8 mouse cellular contexts compared by ENCODE assay signal in genomic region chr17:35235614-35236389, GRCm38 (mm10). TPM values are rescaled to one million over a fixed set of nuclear protein-coding genes. Genes with fewer than 3 reads are reported as not detected.
DNase-seq lines count a peak whose midpoint lies in the region; ATAC-seq and TF ChIP-seq lines count a peak whose summit lies in the region.

Nfkbil1 (minus strand) TSS chr17:35235792.

- POLR2A ChIA-PET in Patski (lab: Charles Lee): no interaction called here

- peak; percentile 49 for ATAC-seq in Patski
- peak; percentile 78 for ATAC-seq in hindbrain, embryonic 13.5 days (ENCODE audit: low FRiP score)

- CTCF ChIA-PET in Patski (lab: Charles Lee): interaction anchor here (1.8 to 20.7 kb wide), 2 partner anchors 57 to 65 kb away, joined by 5 to 239 read pairs; partner anchors contain the start of gene Aif1

- peak within 1 kb of the TSS; percentile 93 for H3K4me2 ChIP-seq in hindbrain, embryonic 13.5 days

- WGBS in hindbrain, embryonic 13.5 days: under 1% methylated on average over 35 of the region's 35 CpGs

- no peaks in the 10 kb centered on the region for H3K9me3 ChIP-seq in hindbrain, embryonic 13.5 days

- in situ Hi-C loops in Patski (cut with MboI; ENCODE audit: low pct_unique_long_range_greater_than_20kb): loop anchor here (10.0 kb wide), 1 partner anchor 221 kb away; the partner anchor contains the start of gene Vwa7

- H3K4me3 ChIP-seq in hindbrain, embryonic 13.5 days: peak within 1 kb of the TSS; percentile 58

- peak; percentile 83 for DNase-seq in Patski (ENCODE audit: low read depth, low spot score)
- peak; percentile 91 to 92 for DNase-seq in cerebellum, postnatal 14 days
- DNase-seq in frontal cortex, postnatal 14 days (ENCODE audit: low spot score in 2 of 2): peak; percentile 85 to 90
- DNase-seq in layer of hippocampus, postnatal 25 days (ENCODE audit: extremely low spot score in 1 of 2, low spot score in 1 of 2): peak; percentile 70 to 73
- DNase-seq in lung, postnatal 25 days (ENCODE audit: low spot score): peak; percentile 96
- DNase-seq in retina, embryonic 14.5 days (ENCODE audit: low spot score): peak; percentile 95
- DNase-seq in thymus, postnatal 4 days: peak; percentile 84

- no peaks in the 10 kb centered on the region for H3K27me3 ChIP-seq in Patski
- no peaks in the 10 kb centered on the region for H3K27me3 ChIP-seq in hindbrain, embryonic 13.5 days

- H3K4me1 ChIP-seq in hindbrain, embryonic 13.5 days (replicated peaks): peaks cover 63% of the 10 kb centered on the region

- peaks cover 12% of the 10 kb centered on the region for H3K36me3 ChIP-seq in hindbrain, embryonic 13.5 days

- H3K27ac ChIP-seq in hindbrain, embryonic 13.5 days: peak within 1 kb of the TSS; percentile 96

- H3K9ac ChIP-seq in hindbrain, embryonic 13.5 days: peak within 1 kb of the TSS; percentile 91

- TF ChIP-seq CTCF in Patski (IDR thresholded peaks at IDR 0.05): no peak

RNA-seq across cellular contexts. Expression of gene Nfkbil1, which starts in this region (rescaled TPM):
- 32.8 TPM for polyA plus RNA-seq in Patski (2021)
- polyA plus RNA-seq in hindbrain, embryonic 13.5 days (2015; fragmentation: Nextera tagmentation; extraction: Ambion mirVana): 8.4 and 10.8 TPM in 2 replicates
- 10 to 100 TPM; 13.7 to 14.8 TPM for total RNA-seq in layer of hippocampus, postnatal 25 days (2021)

Comparison
In these comparisons a context has a peak if more than half of its experiments do, and no peak if none do; other contexts are left out.
1. Peak in every context shown above with its lines: DNase-seq, ATAC-seq, H3K4me3 ChIP-seq and H3K27ac ChIP-seq.